Mouse (Mus musculus): ENCODE results near the gene Als2. TPM values are rescaled to one million over a fixed set of nuclear protein-coding genes. Genes with fewer than 3 reads are reported as not detected.

Gene Als2
- total RNA-seq, 2 experiments from 2014 or later = 5.2 to 6.7 TPM

- ATAC-seq (replicated peaks; ENCODE audit: low FRiP score, low TSS enrichment, poor library complexity, severe bottlenecking) = no peak
Measured at GRCm38 (mm10) chr1:59215446-59215845, 21.6 kb downstream of the Als2 start.

DNA sequence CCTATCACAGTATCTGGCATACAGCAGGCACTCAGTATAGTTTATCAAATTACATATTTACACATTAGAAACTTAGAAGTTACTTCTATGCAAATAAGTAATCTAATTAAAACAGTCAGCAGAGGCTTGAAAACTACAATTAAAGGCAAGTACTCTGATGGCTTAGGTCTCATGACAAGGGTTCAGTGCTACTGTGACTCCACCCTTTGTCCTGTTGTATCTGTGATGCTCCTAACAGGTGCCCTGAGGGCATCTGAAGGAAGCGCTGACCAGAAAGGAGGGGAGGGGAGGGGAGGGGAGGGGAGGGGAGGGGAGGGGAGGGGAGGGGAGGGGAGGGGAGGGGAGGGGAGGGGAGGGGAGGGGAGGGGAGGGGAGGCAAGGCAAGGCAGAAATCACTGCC, 24.1 kb downstream of the Als2 start:
- ATAC-seq (replicated peaks; ENCODE audit: low FRiP score, low TSS enrichment, poor library complexity, severe bottlenecking) = no peak

DNA sequence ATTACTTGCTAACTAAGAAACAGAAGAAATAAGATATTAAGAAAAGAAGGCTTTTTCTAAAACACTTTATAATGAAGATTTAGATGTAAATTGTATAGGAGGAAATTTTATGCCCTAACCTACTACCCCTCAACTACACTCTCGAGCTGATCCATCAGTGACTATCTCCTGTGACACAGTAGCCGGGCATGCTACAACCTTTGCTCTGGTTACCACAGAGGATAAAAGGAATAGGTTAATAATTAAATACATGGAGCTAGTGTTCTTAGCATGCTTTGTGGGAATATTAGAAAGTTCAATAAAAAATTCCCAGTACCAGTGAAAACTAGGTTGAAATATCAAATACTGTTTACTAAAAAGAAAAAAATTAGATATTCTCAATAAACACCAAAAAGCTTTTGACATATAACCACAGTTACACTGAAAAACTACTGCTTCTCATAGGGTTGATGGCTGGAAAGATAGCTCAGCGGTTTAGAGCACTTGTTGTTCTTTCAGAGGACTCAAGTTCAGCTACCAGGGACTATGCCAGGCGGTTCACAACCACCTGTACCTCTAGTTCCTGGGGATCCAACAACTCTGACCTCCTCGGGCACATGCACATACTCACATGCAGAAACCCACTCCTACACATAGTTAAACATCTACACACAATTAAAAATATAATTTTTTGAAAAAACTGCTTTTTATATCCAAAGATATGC, 24.8 kb downstream of the Als2 start:
- ATAC-seq (replicated peaks; ENCODE audit: low FRiP score, low TSS enrichment, poor library complexity, severe bottlenecking) = no peak

DNA sequence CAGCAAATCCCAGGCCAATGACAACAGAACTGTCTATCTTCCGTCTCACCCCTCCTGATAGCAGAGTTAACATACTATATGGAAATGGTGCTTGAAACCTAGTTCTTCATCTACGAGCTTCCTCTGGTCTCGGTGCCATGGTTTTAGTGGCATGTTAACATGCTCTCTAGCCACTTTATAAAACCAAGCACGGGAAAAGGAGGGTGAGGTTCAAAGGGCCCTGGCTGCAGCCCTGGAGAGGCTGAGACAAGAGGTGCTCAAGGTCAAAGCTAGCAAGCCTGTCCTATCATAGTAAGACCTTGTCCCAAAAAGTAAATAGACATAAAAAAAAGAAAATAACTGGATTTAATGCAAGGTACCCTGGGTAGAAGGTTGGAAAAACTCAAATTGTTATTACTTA, 25.4 kb downstream of the Als2 start:
- ATAC-seq (replicated peaks; ENCODE audit: low FRiP score, low TSS enrichment, poor library complexity, severe bottlenecking) = no peak

DNA sequence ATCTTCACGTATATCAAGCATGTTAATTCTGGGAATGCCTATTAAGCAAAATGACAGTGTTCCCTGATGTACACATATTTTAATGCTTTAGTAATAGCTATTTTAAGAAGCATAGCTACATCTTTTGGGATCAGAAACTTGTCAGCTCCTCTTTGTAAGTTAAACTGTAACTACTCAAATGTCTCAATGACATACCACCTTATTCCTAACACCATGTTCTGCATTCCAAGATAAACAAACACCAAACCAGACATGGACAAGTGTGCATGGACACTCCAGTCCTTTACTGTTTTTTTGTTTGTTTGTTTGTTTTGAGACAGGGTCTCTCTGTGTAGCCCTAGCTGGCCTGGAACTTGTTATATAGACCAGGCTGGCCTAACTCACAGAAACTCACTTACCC, 28.7 kb downstream of the Als2 start:
- no peak for ATAC-seq (replicated peaks; ENCODE audit: low FRiP score, low TSS enrichment, poor library complexity, severe bottlenecking)

GRCm38 (mm10) chr1:59204489-59204888, 32.5 kb downstream of the Als2 start:
- no peak for ATAC-seq (replicated peaks; ENCODE audit: low FRiP score, low TSS enrichment, poor library complexity, severe bottlenecking)

DNA sequence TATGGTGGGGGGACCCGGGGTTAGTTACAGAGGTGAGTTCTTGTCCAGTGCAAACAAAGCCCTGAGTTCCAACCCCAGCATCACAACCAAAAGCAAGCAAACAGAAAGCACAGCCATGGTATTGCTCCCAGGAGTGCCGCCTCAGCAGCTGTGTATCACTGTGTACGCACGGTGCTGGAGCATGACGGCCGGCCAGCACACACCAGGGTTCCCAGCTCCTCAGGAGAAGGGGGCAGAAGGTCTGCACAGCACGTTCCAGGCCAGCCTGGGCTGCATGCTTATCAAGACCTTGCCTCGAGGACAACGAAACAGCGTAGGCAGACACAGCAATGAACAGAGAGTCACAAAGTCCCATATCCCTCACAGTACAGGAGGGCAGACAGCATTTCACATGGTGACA, 34.7 kb downstream of the Als2 start:
- no peak for ATAC-seq (replicated peaks; ENCODE audit: low FRiP score, low TSS enrichment, poor library complexity, severe bottlenecking)

- ATAC-seq (replicated peaks; ENCODE audit: low FRiP score, low TSS enrichment, poor library complexity, severe bottlenecking) = no peak
Measured at GRCm38 (mm10) chr1:59201561-59201960, 35.5 kb downstream of the Als2 start.

- ATAC-seq (replicated peaks; ENCODE audit: low FRiP score, low TSS enrichment, poor library complexity, severe bottlenecking) = no peak
Measured at GRCm38 (mm10) chr1:59200960-59201359, 36.1 kb downstream of the Als2 start.

- ATAC-seq (replicated peaks; ENCODE audit: low FRiP score, low TSS enrichment, poor library complexity, severe bottlenecking) = no peak
Measured at GRCm38 (mm10) chr1:59194979-59195378, 42.1 kb downstream of the Als2 start.

- no peak for ATAC-seq (replicated peaks; ENCODE audit: low FRiP score, low TSS enrichment, poor library complexity, severe bottlenecking)
Measured at GRCm38 (mm10) chr1:59187786-59188185, 49.2 kb downstream of the Als2 start.

GRCm38 (mm10) chr1:59186317-59186716, 50.7 kb downstream of the Als2 start:
- ATAC-seq (replicated peaks; ENCODE audit: low FRiP score, low TSS enrichment, poor library complexity, severe bottlenecking) = no peak

DNA sequence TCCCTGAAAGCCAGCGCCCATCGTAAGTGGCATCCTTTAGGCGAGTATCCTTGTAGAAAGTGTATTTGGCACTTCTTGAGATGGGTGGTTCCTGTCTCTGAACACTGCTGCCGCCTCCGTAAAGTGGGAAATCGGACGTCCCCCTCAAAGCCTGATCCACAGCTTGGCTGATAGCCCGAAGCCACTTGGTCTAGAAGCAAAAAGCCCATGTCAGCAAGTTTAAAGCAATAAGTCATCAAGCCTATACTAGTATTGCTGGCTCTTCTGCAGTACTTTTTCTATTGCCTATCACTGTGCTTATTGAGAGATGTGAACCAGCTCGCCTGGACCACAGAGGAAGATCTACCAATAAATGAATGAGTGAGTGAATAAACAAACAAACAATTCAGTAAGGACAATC, 51.6 kb downstream of the Als2 start:
- no peak for ATAC-seq (replicated peaks; ENCODE audit: low FRiP score, low TSS enrichment, poor library complexity, severe bottlenecking)

GRCm38 (mm10) chr1:59183045-59183444, 54.0 kb downstream of the Als2 start:
- ATAC-seq (replicated peaks; ENCODE audit: low FRiP score, low TSS enrichment, poor library complexity, severe bottlenecking) = peak; percentile 94

DNA sequence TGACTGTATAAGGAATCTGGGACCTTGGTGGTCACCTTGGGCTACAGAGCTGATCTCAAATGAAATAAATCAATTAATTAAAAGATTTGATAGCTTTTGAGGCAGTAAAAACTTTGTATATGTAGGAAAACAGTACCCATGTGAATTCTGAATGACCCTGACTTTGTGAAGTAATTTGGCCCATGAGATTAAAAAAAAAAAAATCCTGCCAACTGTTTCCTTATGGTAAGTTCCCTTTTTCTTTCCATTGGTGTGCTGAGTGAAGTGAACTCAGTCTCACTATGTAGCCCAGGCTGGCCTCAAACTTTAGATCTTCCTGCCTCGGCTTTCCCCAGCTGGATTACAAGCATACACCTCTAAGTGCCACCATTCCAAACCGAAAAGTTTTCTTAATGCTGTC, 54.7 kb downstream of the Als2 start:
- ATAC-seq (replicated peaks; ENCODE audit: low FRiP score, low TSS enrichment, poor library complexity, severe bottlenecking) = no peak

DNA sequence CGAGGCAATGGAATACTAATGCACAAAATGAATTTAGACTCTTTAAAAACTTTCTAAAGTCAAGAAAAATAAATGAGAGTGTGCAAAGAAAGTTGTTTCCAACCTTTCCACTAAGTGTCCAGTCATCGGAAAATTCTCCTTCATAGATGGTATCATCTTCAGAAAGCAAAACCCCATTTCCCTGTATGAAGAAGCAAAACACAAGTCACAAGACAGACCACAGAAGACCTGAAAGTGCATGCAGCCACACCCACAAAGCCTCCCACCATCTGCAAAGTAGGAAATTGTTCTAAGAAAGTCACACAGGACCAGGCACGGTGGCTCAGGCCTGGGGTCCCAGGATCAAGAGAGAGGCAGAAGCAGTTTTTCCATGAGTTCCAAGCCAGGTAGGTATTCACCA, 57.0 kb downstream of the Als2 start:
- ATAC-seq (replicated peaks; ENCODE audit: low FRiP score, low TSS enrichment, poor library complexity, severe bottlenecking) = no peak

GRCm38 (mm10) chr1:59178401-59178800, 58.6 kb downstream of the Als2 start:
- ATAC-seq (replicated peaks; ENCODE audit: low FRiP score, low TSS enrichment, poor library complexity, severe bottlenecking) = no peak

- no peak for ATAC-seq (replicated peaks; ENCODE audit: low FRiP score, low TSS enrichment, poor library complexity, severe bottlenecking)
Measured at GRCm38 (mm10) chr1:59174514-59175373, 62.3 kb downstream of the Als2 start.

DNA sequence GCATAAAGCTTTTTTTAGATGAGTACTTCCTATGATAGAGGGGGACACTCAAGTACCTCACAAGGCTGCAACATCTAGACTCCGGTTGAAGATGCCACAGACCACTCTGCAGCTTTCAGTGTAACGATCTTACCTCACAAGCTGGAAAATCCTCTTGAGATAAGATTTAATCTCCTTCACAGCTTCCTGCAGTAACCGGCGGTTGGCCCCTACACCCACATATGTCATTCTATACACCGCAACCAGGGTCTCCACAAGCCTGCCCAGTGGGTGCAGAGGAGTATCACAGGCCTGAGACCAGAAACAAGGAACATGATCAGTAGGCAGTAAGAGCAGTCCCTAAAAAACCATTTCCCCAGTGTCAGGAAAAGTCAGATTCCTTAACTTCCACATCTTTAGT, 64.0 kb downstream of the Als2 start:
- no peak for ATAC-seq (replicated peaks; ENCODE audit: low FRiP score, low TSS enrichment, poor library complexity, severe bottlenecking)

DNA sequence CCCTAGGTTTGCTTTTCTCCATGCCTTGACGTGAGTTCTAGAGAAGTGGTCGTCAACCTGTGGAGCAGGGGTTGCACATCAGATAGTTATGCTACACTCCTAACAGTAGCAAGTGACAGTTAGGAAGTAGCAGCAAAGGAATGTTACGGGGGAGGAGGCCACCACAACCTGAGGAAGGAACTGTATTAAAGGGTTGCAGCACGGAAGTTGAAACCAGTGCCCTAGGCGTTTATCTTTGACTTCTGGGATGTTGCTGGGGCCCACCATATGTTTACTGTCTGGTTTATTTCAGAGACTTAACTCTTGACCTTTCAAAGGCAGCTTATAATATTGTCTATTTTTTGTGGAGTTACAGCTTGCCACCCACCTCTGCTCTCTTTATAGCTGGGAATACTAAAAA, 65.2 kb downstream of the Als2 start:
- no peak for ATAC-seq (replicated peaks; ENCODE audit: low FRiP score, low TSS enrichment, poor library complexity, severe bottlenecking)

GRCm38 (mm10) chr1:59170290-59170689, 66.7 kb downstream of the Als2 start:
- no peak for ATAC-seq (replicated peaks; ENCODE audit: low FRiP score, low TSS enrichment, poor library complexity, severe bottlenecking)

Data from megakaryocyte-erythroid progenitor cell, adult 5-6 weeks (primary cell).